Mouse (Mus musculus): ENCODE results near the gene Gm21060.

GRCm38 (mm10) chr19:61261241-61261640 is 35.6 kb downstream of the Gm21060 start:
- TF ChIP-seq CTCF (IDR thresholded peaks at IDR 0.05; ENCODE audit: low read depth): no peak
- TF ChIP-seq EP300 (IDR thresholded peaks at IDR 0.05; ENCODE audit: low read depth): no peak

All from liver, postnatal 0 days (tissue).